Mouse (Mus musculus): ENCODE results near the gene Casp6. TPM values are rescaled to one million over a fixed set of nuclear protein-coding genes. Genes with fewer than 3 reads are reported as not detected.

Gene Casp6
- 34.1 and 99.1 TPM in 2 replicates for polyA plus RNA-seq (2012; rRNA removed)

- DNase-seq (ENCODE audit: low read depth, low spot score): peak; percentile 64
- under 1% methylated on average over 34 of the region's 34 CpGs for WGBS
Measured at GRCm38 (mm10) chr3:129901271-129901809, at the start of gene Casp6. Casp6 (plus strand) TSS chr3:129901425.

GRCm38 (mm10) chr3:129862592-129862991, 38.6 kb upstream of the Casp6 start:
- 59% methylated on average over 2 of the region's 2 CpGs for WGBS
- DNase-seq (ENCODE audit: low read depth, low spot score): no peak

- DNase-seq (ENCODE audit: low read depth, low spot score): no peak
- WGBS: 45% methylated on average over 14 of the region's 14 CpGs
Measured at GRCm38 (mm10) chr3:129863698-129864097, 37.5 kb upstream of the Casp6 start.

GRCm38 (mm10) chr3:129877327-129877726, 23.9 kb upstream of the Casp6 start:
- DNase-seq (ENCODE audit: low read depth, low spot score): no peak
- 35% methylated on average over 10 of the region's 10 CpGs for WGBS

GRCm38 (mm10) chr3:129878405-129879021, 22.7 kb upstream of the Casp6 start, which contains the start of gene Pla2g12a:
Pla2g12a (plus strand) TSS chr3:129878606.
- DNase-seq (ENCODE audit: low read depth, low spot score): no peak
- under 1% methylated on average over 66 of the region's 66 CpGs for WGBS

GRCm38 (mm10) chr3:129879131-129879757, 22.0 kb upstream of the Casp6 start:
- DNase-seq (ENCODE audit: low read depth, low spot score): no peak
- WGBS: 3% methylated on average over 25 of the region's 25 CpGs

- WGBS: 59% methylated on average over 2 of the region's 2 CpGs
- DNase-seq (ENCODE audit: low read depth, low spot score): no peak
Measured at GRCm38 (mm10) chr3:129879913-129880312, 21.3 kb upstream of the Casp6 start.

- no peak for DNase-seq (ENCODE audit: low read depth, low spot score)
- WGBS: 75% methylated on average over 8 of the region's 8 CpGs
Measured at GRCm38 (mm10) chr3:129880925-129881593, 20.2 kb upstream of the Casp6 start.

GRCm38 (mm10) chr3:129885577-129885976, 15.6 kb upstream of the Casp6 start:
- 79% methylated on average over 9 of the region's 9 CpGs for WGBS
- no peak for DNase-seq (ENCODE audit: low read depth, low spot score)

- WGBS: 33% methylated on average over 5 of the region's 5 CpGs
- DNase-seq (ENCODE audit: low read depth, low spot score): no peak
Measured at GRCm38 (mm10) chr3:129886430-129886829, 14.8 kb upstream of the Casp6 start.

GRCm38 (mm10) chr3:129887779-129888517, 13.3 kb upstream of the Casp6 start:
- WGBS: 33% methylated on average over 13 of the region's 13 CpGs
- DNase-seq (ENCODE audit: low read depth, low spot score): no peak

- no peak for DNase-seq (ENCODE audit: low read depth, low spot score)
Measured at GRCm38 (mm10) chr3:129892003-129892402, 9.2 kb upstream of the Casp6 start.

GRCm38 (mm10) chr3:129893143-129893542, 8.1 kb upstream of the Casp6 start:
- WGBS: 94% methylated on average over 3 of the region's 3 CpGs
- no peak for DNase-seq (ENCODE audit: low read depth, low spot score)

More at GRCm38 (mm10) chr3:129892003-129892402, 9.2 kb upstream of the Casp6 start:
- WGBS: 56% methylated on average over 5 of the region's 5 CpGs

- no peak for DNase-seq (ENCODE audit: low read depth, low spot score)
- WGBS: 23% methylated on average over 6 of the region's 6 CpGs
Measured at GRCm38 (mm10) chr3:129896591-129896990, 4.6 kb upstream of the Casp6 start.

- 66% methylated on average over 4 of the region's 4 CpGs for WGBS
- DNase-seq (ENCODE audit: low read depth, low spot score): no peak
Measured at GRCm38 (mm10) chr3:129898886-129899285, 2.3 kb upstream of the Casp6 start.

- WGBS: 92% methylated on average over 3 of the region's 3 CpGs
- no peak for DNase-seq (ENCODE audit: low read depth, low spot score)
Measured at GRCm38 (mm10) chr3:129903369-129903768, 2.1 kb downstream of the Casp6 start.

GRCm38 (mm10) chr3:129903866-129904265, 2.6 kb downstream of the Casp6 start:
- DNase-seq (ENCODE audit: low read depth, low spot score): no peak
- WGBS: 63% methylated on average over 8 of the region's 8 CpGs

- DNase-seq (ENCODE audit: low read depth, low spot score): no peak
- 62% methylated on average over 7 of the region's 7 CpGs for WGBS
Measured at GRCm38 (mm10) chr3:129904381-129905132, 3.3 kb downstream of the Casp6 start.

GRCm38 (mm10) chr3:129912025-129912424, 10.8 kb downstream of the Casp6 start:
- no peak for DNase-seq (ENCODE audit: low read depth, low spot score)
- WGBS: 95% methylated on average over 14 of the region's 14 CpGs
